In genomic region chr11:49634101-49634500, GRCm38 (mm10) we compare ENCODE assay signal across 9 mouse cellular contexts. TPM values are rescaled to one million over a fixed set of nuclear protein-coding genes. Genes with fewer than 3 reads are reported as not detected.
DNase-seq lines count a peak whose midpoint lies in the region; ATAC-seq lines count a peak whose summit lies in the region.
"Had no signal": no experiment of that assay in that cellular context is flagged by ENCODE, and none has a peak within 500 bp of the region (broad histone marks: within the 10 kb centered on the region; RNA-seq: fewer than 3 reads in every experiment).

No protein-coding gene starts in this region.

- H3K9ac ChIP-seq in kidney, embryonic 15.5 days = no peak overlapping the region
- no peak overlapping the region for H3K9ac ChIP-seq in embryonic facial prominence, embryonic 11.5 days (replicated peaks; ENCODE audit: low read length)
- H3K9ac ChIP-seq in hindbrain, embryonic 15.5 days = no peak overlapping the region
- H3K9ac ChIP-seq in midbrain, embryonic 16.5 days (ENCODE audit: low read depth, low read length) = peak overlapping the region; percentile 44

- peaks cover 62% of the 10 kb centered on the region for H3K27me3 ChIP-seq in kidney, embryonic 15.5 days
- H3K27me3 ChIP-seq in embryonic facial prominence, embryonic 11.5 days (ENCODE audit: control insufficient read depth, insufficient read depth, low read length) = peaks cover 41% of the 10 kb centered on the region
- H3K27me3 ChIP-seq in hindbrain, embryonic 15.5 days = peaks cover 46% of the 10 kb centered on the region
- peaks cover 32% of the 10 kb centered on the region for H3K27me3 ChIP-seq in midbrain, embryonic 16.5 days (ENCODE audit: control insufficient read depth, insufficient read depth, low read depth, low read length)

- WGBS in kidney, embryonic 15.5 days = 15% methylated on average over 22 of the region's 22 CpGs
- WGBS in embryonic facial prominence, embryonic 11.5 days = 5% methylated on average over 22 of the region's 22 CpGs
- WGBS in hindbrain, embryonic 15.5 days = 7% methylated on average over 22 of the region's 22 CpGs
- 3% methylated on average over 22 of the region's 22 CpGs for WGBS in midbrain, embryonic 16.5 days

- no peaks in the 10 kb centered on the region for H3K9me3 ChIP-seq in kidney, embryonic 15.5 days (replicated peaks)
- H3K9me3 ChIP-seq in embryonic facial prominence, embryonic 11.5 days (replicated peaks; ENCODE audit: control insufficient read depth, low read length) = no peaks in the 10 kb centered on the region
- no peaks in the 10 kb centered on the region for H3K9me3 ChIP-seq in hindbrain, embryonic 15.5 days
- no peaks in the 10 kb centered on the region for H3K9me3 ChIP-seq in midbrain, embryonic 16.5 days (replicated peaks; ENCODE audit: control insufficient read depth, low read length, poor library complexity, severe bottlenecking)

- peak overlapping the region; percentile 30 for H3K4me3 ChIP-seq in kidney, embryonic 15.5 days (replicated peaks)
- 0 out of 2 replicates have a peak overlapping the region, but pooled peaks have one; percentile 6 for H3K4me3 ChIP-seq in embryonic facial prominence, embryonic 11.5 days (ENCODE audit: low read depth, low read length)
- peak overlapping the region; percentile 32 for H3K4me3 ChIP-seq in hindbrain, embryonic 15.5 days
- H3K4me3 ChIP-seq in midbrain, embryonic 16.5 days (ENCODE audit: low read depth, low read length) = peak overlapping the region; percentile 34

- no peak overlapping the region for H3K27ac ChIP-seq in kidney, embryonic 15.5 days
- no peak overlapping the region for H3K27ac ChIP-seq in embryonic facial prominence, embryonic 11.5 days (replicated peaks; ENCODE audit: low read depth, low read length)
- no peak overlapping the region for H3K27ac ChIP-seq in hindbrain, embryonic 15.5 days (replicated peaks)
- H3K27ac ChIP-seq in midbrain, embryonic 16.5 days (ENCODE audit: low read length) = no peak overlapping the region

- no peak for ATAC-seq in kidney, embryonic 15.5 days (replicated peaks; ENCODE audit: low FRiP score)
- ATAC-seq in embryonic facial prominence, embryonic 11.5 days (replicated peaks; ENCODE audit: insufficient number of reproducible peaks, low FRiP score, low TSS enrichment, low read depth) = no peak
- peak; percentile 7; the same call in 1 of the 2 replicates for ATAC-seq in hindbrain, embryonic 15.5 days (ENCODE audit: low FRiP score, low read depth)
- peak; percentile 30; the same call in 1 of the 2 replicates for ATAC-seq in midbrain, embryonic 16.5 days

- peaks cover 20% of the 10 kb centered on the region for H3K4me1 ChIP-seq in kidney, embryonic 15.5 days
- H3K4me1 ChIP-seq in embryonic facial prominence, embryonic 11.5 days (ENCODE audit: control insufficient read depth, insufficient read depth, low read length) = no peaks in the 10 kb centered on the region
- H3K4me1 ChIP-seq in hindbrain, embryonic 15.5 days (replicated peaks) = peaks cover 11% of the 10 kb centered on the region
- H3K4me1 ChIP-seq in midbrain, embryonic 16.5 days (ENCODE audit: control insufficient read depth, insufficient read depth, low read length) = no peaks in the 10 kb centered on the region; the same call in 1 of the 2 replicates

- no peaks in the 10 kb centered on the region for H3K36me3 ChIP-seq in kidney, embryonic 15.5 days
- H3K36me3 ChIP-seq in embryonic facial prominence, embryonic 11.5 days (replicated peaks; ENCODE audit: control insufficient read depth, insufficient read depth, low read depth, low read length) = no peaks in the 10 kb centered on the region
- no peaks in the 10 kb centered on the region for H3K36me3 ChIP-seq in hindbrain, embryonic 15.5 days
- H3K36me3 ChIP-seq in midbrain, embryonic 16.5 days (ENCODE audit: control insufficient read depth, insufficient read depth, low read length) = no peaks in the 10 kb centered on the region

- no peak for DNase-seq in kidney, postnatal 14 days
- no peak for DNase-seq in embryonic facial prominence, embryonic 11.5 days (ENCODE audit: low spot score)
- no peak for DNase-seq in urinary bladder, postnatal 4 days (ENCODE audit: low spot score in 2 of 2)
- DNase-seq in layer of hippocampus, adult 8-10 months (ENCODE audit: low spot score in 2 of 2) = no peak
- DNase-seq in gastrocnemius, postnatal 25 days = no peak
- DNase-seq: spleen, adult 18-20 months had no signal

- H3K4me2 ChIP-seq in kidney, embryonic 15.5 days = peak overlapping the region; percentile 61
- peak overlapping the region; percentile 21; the same call in 1 of the 2 replicates for H3K4me2 ChIP-seq in embryonic facial prominence, embryonic 11.5 days (ENCODE audit: low read depth, low read length)
- peak overlapping the region; percentile 63 for H3K4me2 ChIP-seq in hindbrain, embryonic 15.5 days
- H3K4me2 ChIP-seq in midbrain, embryonic 16.5 days (ENCODE audit: low read length) = peak overlapping the region; percentile 65

RNA-seq across cellular contexts. Expression of gene Flt4, which starts 25.0 kb away (rescaled TPM):
- 8.3 and 10.1 TPM in 2 replicates for polyA plus RNA-seq in kidney, embryonic 15.5 days (2015; fragmentation: Nextera tagmentation; extraction: Ambion mirVana)
- polyA plus RNA-seq in embryonic facial prominence, embryonic 11.5 days (2014; fragmentation: Nextera tagmentation; extraction: Ambion mirVana) = 3.6 and 4.2 TPM in 2 replicates
- 2.0 and 2.1 TPM in 2 replicates for polyA plus RNA-seq in hindbrain, embryonic 15.5 days (2015; fragmentation: Nextera tagmentation; extraction: Ambion mirVana)
- polyA plus RNA-seq in midbrain, embryonic 16.5 days (2015; fragmentation: Nextera tagmentation; extraction: Ambion mirVana) = 1.6 TPM in 2 replicates
- total RNA-seq in layer of hippocampus, adult 8-10 months (2022) = 1 to 10 TPM; 1.9 to 2.8 (median 2.3) TPM
- 1 to 10 TPM; 2.9 to 3.2 TPM for total RNA-seq in gastrocnemius, postnatal 25 days (2021)

RNA-seq across cellular contexts. Expression of gene Scgb3a1, which starts 29.3 kb away (rescaled TPM):
- not detected in 2 replicates for polyA plus RNA-seq in kidney, embryonic 15.5 days (2015; fragmentation: Nextera tagmentation; extraction: Ambion mirVana)
- polyA plus RNA-seq in embryonic facial prominence, embryonic 11.5 days (2014; fragmentation: Nextera tagmentation; extraction: Ambion mirVana) = not detected in 2 replicates
- polyA plus RNA-seq in hindbrain, embryonic 15.5 days (2015; fragmentation: Nextera tagmentation; extraction: Ambion mirVana) = 0.36 and 0.56 TPM in 2 replicates
- polyA plus RNA-seq in midbrain, embryonic 16.5 days (2015; fragmentation: Nextera tagmentation; extraction: Ambion mirVana) = 0.70 TPM in 1 of 2 replicates, not detected in the other
- total RNA-seq in layer of hippocampus, adult 8-10 months (2022) = not detected
- total RNA-seq in gastrocnemius, postnatal 25 days (2021) = not detected

Comparison
In these comparisons a context has a peak if more than half of its experiments do, and no peak if none do; other contexts are left out.
1. ATAC-seq: peak in hindbrain, embryonic 15.5 days (single experiment) and midbrain, embryonic 16.5 days (single experiment); none in kidney, embryonic 15.5 days (single experiment) and embryonic facial prominence, embryonic 11.5 days (single experiment).
2. Peak in every context shown above with its lines, with median percentiles within 50 percentile points of each other: H3K4me2 ChIP-seq and H3K4me3 ChIP-seq.